Mouse (Mus musculus) embryonic stem cell, embryonic (primary cell): Measurements from ENCODE around the gene Hsd17b12.

ENCODE experiments used
- CTCF ChIA-PET, 4 experiments: fragments of 300-600 bp in 2 of 4; fragments of 350-600 bp in 2 of 4; sonication (Branson Sonifier 250); formaldehyde crosslinking; loops; one replicate each; lab custom pipeline; 2022; ENCODE audit warnings: inconsistent platforms in 2 of 4; lab: Charles Lee
- POLR2A ChIA-PET, 4 experiments: fragments of 300-600 bp in 2 of 4; fragments of 350-600 bp in 2 of 4; sonication (Branson Sonifier 250); formaldehyde crosslinking; loops; one replicate each; lab custom pipeline; 2022; ENCODE audit warnings: antibody characterized with exemption in 4 of 4, inconsistent platforms in 1 of 4; lab: Charles Lee

Gene Hsd17b12

DNA sequence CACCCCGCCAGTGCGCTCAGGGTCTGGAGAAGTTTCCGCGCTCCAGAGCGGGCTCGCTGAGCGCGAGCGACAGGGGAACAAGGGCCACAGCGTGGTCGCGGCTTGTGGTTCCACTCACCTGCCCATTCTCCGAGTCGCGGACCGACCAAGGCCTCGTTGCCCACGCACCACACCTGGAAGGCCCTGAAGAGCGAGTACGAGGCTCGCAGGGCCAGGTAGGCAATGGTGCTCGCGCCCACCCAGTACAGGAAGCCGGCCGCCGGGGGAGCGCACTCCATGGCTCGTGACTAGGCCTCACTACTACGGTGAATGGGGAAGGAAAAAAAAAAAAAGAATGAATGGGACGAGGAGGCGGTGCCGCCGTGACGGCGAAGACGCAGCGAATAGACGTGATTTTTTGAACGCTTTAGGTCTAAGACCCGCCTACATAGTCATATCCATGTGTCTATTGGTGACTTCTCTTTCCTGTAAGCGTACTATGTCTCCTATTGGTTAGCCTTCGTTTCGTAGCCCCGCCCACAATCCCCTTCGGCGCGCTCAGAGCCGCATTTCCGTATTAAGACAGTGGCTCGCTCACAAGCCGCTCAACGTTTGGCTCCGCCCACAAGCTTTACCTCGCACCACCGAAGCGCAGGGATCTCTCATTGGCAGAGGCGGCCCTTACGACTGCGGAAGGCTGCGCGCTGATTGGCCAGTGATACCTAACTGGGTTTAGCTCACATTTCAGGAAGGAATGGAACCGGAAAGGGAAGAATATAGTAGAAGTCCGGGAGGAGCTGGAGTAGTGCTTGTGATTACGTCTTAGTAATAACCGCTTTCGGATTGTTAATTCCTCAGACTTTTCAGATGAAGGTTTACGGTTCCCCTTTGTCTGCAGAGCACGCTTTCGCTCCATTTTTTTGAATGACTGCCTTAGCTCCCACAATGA is at the start of gene Hsd17b12:
Gene Hsd17b12 (minus strand): TSS at position 373 of the 928 bp plus-strand sequence.
- ChIA-PET CTCF (interaction anchor here in 3 of 4 experiments (0.6 to 1.1 kb wide), 7 partner anchors 87 to 334 kb away, joined by 3 to 10 read pairs (median 4); no protein-coding TSS in a partner anchor), POLR2A (interaction anchor here (0.5 to 3.3 kb wide), 90 partner anchors 8 to 1783 kb away, joined by 3 to 51 read pairs (median 4); partner anchors contain the start of genes Accs (in 1 of the 4), Accsl (in 1 of the 4), Api5 (in 1 of the 4) and Gm13889 (in 1 of the 4))

DNA sequence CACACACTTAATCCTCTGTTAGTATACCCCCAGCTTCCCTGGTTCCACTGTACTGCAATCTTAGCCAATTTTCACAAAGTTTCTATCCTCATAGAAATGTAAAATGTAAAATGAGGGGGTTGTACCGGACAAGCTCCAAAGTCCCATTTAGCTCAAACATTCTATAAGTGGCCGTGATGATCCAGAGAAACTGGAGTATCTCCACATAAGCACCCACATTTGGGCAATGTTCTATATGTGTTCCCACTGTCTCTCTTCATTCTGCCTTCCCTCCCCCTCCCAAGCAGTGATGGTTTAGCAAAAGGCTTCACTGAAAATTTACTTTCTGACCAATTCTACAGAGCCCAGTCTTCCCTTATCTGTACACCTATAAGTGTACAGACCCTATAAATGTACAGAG is 27.1 kb upstream of the Hsd17b12 start:
- POLR2A ChIA-PET: interaction anchor here in 2 of 4 experiments (0.6 to 1.7 kb wide), 5 partner anchors 13 to 222 kb away, joined by 3 to 6 read pairs (median 4); partner anchors contain the start of gene Hsd17b12 (in 2 of the 2)
- CTCF ChIA-PET: interaction anchor here in 1 of 4 experiments (0.8 kb wide), 1 partner anchor 203 kb away, joined by 4 read pairs; no protein-coding TSS in a partner anchor

DNA sequence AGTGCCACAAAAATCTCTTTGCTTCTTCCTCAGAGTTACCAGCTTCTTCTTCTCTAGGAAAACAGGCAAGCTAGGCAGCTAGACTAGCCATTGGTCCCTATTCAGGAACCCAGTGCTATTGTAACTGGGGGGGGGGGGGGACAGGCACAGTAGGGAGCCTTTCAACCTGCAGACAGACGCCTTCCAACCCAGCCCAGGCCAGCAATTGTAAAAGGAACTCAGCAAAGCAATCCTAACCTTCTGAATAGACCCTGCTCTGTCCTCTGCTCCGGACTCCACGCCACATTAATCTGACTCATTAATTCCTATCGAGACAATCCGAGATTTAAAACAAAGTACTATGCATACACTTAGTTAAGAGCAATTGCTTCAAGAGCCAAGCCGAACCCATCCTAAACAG is 26.4 kb upstream of the Hsd17b12 start:
- ChIA-PET POLR2A (interaction anchor here in 2 of 4 experiments (0.9 to 1.7 kb wide), 4 partner anchors 12 to 223 kb away, joined by 3 to 6 read pairs (median 4); partner anchors contain the start of gene Hsd17b12 (in 1 of the 2)), CTCF (interaction anchor here in 1 of 4 experiments (0.8 kb wide), 1 partner anchor 202 kb away, joined by 4 read pairs; no protein-coding TSS in a partner anchor)

DNA sequence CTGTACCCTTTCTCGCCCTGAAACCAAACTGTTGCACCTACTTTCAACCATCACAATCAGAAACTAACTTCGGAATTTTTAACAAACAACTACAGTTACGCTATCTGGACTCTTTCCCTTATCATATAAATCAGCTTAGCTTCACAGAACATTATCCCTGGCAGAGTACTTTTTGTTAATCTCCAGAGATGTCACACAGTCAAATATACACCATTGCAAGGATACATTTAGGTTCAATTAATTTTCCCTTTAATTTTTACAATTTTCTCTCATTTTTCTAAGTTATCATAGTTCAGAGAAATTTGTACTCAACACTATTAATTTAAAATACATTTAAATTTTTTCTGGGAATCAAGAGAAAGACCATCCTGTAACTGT is 21.3 kb upstream of the Hsd17b12 start:
- CTCF ChIA-PET: no interaction called here
- POLR2A ChIA-PET: interaction anchor here in 2 of 4 experiments (1.3 to 1.4 kb wide), 2 partner anchors 21 to 24 kb away, joined by 3 to 5 read pairs; partner anchors contain the start of gene Hsd17b12 (in 1 of the 2)

DNA sequence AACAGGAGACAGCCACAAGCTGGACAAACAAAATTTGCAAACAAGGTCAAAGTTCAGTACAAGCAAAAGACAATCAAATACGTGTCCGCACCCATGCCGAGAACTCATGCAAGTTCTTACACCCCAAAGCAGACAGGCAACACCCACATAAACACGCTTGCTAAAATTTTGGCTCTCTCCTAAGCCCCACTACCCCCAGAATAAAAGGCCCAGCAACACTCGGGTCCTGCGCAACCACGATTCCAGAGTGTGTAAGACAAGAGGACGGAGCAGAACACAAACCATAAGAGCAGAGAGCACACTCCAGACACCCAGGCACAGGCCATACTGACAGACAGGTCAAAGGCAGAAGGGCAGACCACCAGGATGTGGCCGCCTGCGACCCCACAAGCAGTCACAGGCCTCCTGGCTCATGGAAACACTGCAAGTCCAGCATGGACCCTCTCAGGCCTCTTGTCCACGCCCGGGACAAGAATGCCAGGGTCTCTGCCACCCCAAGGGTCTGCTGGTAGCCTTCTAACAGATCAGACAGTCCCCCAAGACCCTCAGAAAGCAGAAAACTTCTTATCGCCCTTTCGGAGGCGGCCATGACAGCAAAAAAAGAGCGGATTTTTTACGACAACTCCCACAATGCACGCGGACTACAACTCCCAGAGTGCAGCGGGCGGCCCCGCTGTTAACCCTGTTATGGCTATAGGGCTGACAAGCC is 20.7 kb upstream of the Hsd17b12 start:
- POLR2A ChIA-PET: interaction anchor here in 3 of 4 experiments (0.9 to 4.0 kb wide), 5 partner anchors 10 to 25 kb away, joined by 3 to 29 read pairs (median 3); partner anchors contain the start of gene Hsd17b12 (in 3 of the 3)
- CTCF ChIA-PET: no interaction called here

DNA sequence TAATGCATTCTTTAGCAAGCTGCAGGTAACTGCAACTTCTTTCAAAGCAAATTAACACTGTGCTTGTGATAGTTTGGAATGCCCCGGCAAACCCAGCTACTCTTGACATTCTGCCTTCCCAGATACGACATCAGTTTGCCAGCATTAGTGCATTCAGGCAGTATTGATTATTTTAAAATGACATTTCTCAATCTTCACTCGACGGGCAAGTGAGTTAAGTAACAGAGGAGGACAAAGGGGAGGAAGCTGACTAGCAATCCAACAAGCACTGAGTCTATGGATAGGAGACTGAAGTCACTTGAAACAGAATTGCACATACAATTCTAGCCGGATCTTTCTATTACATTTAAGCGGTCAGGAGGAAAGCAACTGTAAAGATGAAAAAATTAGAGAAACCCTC is 19.5 kb upstream of the Hsd17b12 start:
- ChIA-PET POLR2A (interaction anchor here in 2 of 4 experiments (0.9 to 4.0 kb wide), 2 partner anchors 19 kb away, joined by 3 to 29 read pairs; partner anchors contain the start of gene Hsd17b12 (in 2 of the 2)), CTCF (no interaction called here)

DNA sequence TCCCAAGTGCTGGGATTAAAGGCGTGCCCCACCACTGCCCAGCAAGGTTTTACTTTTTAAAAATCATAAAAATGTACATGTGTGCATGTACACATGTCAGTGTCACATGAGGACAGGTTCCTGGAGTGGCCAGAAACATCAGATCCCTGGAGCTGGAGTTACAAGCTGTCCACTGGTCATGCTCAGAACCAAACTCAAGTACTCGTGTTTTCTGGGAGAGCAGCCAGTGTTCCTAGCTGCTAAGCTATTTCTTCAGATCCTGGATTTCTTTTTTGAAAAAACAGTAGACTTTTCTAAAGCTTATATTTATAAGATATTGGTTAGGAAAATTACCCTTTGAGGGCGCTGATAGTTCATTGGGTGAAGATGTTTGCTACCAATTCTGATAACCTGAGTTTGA is 18.6 kb upstream of the Hsd17b12 start:
- ChIA-PET CTCF (no interaction called here), POLR2A (interaction anchor here in 2 of 4 experiments (4.0 to 5.9 kb wide), 2 partner anchors 18 kb away, joined by 29 to 31 read pairs; partner anchors contain the start of gene Hsd17b12 (in 2 of the 2))

DNA sequence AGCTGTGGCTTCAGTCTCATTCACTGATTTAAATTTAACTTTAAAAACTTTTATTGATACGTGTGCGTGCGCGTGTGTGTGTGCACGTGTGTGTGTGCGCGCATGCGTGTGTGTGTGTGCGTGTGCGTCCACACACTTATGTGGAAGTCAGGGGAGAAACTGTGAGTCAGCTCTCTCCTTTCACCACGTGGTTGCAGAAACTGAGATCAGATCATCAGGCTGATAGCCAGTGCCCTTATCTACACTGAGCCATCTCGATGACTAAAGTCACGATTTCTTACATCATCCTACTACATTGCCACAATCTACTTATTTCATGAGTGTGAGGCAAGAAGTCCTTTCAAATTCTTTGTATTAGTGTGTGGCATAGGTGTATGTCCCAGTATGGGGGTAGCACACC is 15.8 kb upstream of the Hsd17b12 start:
- POLR2A ChIA-PET: interaction anchor here in 2 of 4 experiments (0.6 to 7.6 kb wide), 4 partner anchors 15 to 74 kb away, joined by 3 to 51 read pairs (median 18); partner anchors contain the start of gene Hsd17b12 (in 2 of the 2)
- CTCF ChIA-PET: no interaction called here

DNA sequence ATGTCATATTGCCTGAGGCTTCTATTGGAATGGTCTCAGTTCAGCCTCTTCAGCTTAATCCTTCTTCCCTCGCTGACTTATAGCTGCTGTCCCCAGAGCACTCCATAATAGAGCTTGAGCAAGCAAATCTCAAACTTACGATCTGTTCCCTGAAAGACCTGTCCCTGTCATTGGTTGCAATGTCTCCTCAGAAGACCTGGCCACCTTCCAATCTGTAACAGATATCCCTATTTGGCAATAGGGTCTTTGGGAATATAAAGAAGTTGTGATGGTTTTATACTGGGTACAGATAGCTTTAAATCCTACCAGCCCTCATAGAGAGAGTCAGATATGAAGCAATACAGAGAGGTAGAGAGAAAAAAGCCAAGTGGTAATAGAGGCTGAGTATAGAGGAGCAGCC is 5.4 kb upstream of the Hsd17b12 start:
- CTCF ChIA-PET: interaction anchor here in 1 of 4 experiments (1.0 kb wide), 1 partner anchor 108 kb away, joined by 3 read pairs; no protein-coding TSS in a partner anchor

DNA sequence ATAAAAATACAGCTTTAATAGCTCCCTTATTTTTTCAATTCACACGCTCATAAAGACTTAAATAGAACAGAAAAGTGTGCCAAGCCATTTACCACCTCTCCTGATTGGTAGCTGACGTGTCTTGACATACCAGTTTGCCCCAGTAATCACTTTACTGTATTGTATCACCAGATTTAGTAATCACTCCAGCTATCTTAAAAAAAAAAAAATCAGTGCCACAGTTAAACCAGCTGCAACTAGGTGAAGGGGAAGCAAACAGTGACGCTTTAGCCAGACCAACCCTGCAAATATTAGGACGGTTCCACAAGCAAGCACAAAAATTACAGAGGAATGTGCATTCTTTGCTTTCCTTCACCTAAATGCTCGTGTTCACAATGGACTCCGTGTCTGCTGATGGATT is 4.4 kb upstream of the Hsd17b12 start:
- CTCF ChIA-PET: interaction anchor here in 1 of 4 experiments (1.0 kb wide), 1 partner anchor 107 kb away, joined by 3 read pairs; no protein-coding TSS in a partner anchor

More for the DNA sequence above, 5.4 kb upstream of the Hsd17b12 start:
- POLR2A ChIA-PET: interaction anchor here in 2 of 4 experiments (0.5 to 2.6 kb wide), 5 partner anchors 8 to 253 kb away, joined by 3 to 8 read pairs (median 3); no protein-coding TSS in a partner anchor

DNA sequence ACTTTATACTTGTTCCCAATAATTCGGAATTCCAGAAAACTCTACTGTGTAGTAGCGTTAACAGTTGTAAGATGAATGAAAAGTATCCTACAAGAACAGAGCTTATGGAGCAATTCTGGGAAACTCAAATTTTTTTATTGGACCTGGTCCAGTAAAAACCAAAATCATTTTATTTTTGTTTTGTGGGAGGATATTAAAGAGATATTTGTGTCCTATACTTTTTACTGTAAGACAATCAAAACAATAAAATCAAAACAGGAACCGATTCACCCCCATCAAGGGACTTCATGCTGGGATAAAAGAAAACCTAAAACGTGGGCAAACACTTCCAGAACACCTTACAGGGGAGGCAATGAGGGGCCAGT is 738 bp upstream of the Hsd17b12 start:
- ChIA-PET POLR2A (interaction anchor here (0.6 to 3.3 kb wide), 84 partner anchors 9 to 1783 kb away, joined by 3 to 51 read pairs (median 4); partner anchors contain the start of genes Accs (in 1 of the 4), Accsl (in 1 of the 4), Api5 (in 1 of the 4) and Gm13889 (in 1 of the 4)), CTCF (interaction anchor here in 3 of 4 experiments (0.6 to 1.1 kb wide), 7 partner anchors 83 to 335 kb away, joined by 3 to 10 read pairs (median 4); no protein-coding TSS in a partner anchor)

More for the DNA sequence above, 4.4 kb upstream of the Hsd17b12 start:
- POLR2A ChIA-PET: interaction anchor here in 2 of 4 experiments (1.2 to 2.6 kb wide), 3 partner anchors 8 to 9 kb away, joined by 4 to 8 read pairs (median 4); no protein-coding TSS in a partner anchor

DNA sequence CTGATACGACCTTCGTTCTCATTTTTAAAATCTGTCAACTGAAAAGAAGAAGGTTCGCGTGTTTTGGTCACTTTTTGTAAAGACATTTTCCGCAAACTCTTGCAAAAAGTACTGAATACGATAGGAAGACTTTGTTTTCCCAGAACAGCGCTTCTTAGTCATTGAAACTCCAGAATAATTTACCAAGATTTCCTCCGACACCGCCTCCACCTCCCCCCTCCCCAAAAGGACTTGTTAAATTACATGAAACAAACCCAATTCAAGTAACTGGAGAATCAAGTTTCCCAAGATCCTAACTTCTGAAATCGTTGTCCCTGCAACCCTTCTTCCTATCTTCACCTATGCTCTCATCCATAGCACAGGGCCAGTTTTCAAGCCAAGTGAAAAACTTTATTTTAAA is 713 bp downstream of the Hsd17b12 start:
- ChIA-PET POLR2A (no interaction called here), CTCF (no interaction called here)

DNA sequence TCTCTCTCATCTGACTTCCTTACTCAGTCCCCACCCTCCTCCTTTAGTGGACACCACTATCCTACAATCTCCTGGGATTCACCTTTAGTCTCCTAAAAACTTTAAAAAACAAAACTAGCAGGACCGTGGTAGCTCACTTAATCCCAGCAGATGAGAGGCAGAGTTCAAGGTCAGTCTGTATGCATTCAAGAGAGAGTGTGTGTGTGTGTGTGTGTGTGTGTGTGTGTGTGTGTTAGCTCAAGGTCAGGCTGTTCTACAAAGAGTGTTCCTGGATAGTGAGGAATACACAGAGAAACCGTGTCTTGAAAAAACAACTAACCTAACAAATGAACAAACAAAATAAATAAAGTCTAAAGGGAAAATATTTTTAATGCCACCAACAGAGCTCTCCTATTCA is 12.6 kb downstream of the Hsd17b12 start:
- ChIA-PET CTCF (interaction anchor here in 2 of 4 experiments (0.5 to 0.7 kb wide), 2 partner anchors 21 to 43 kb away, joined by 4 to 5 read pairs; no protein-coding TSS in a partner anchor), POLR2A (interaction anchor here in 3 of 4 experiments (0.7 to 5.2 kb wide), 12 partner anchors 8 to 689 kb away, joined by 3 to 32 read pairs (median 4); partner anchors contain the start of gene Hsd17b12 (in 2 of the 3))

DNA sequence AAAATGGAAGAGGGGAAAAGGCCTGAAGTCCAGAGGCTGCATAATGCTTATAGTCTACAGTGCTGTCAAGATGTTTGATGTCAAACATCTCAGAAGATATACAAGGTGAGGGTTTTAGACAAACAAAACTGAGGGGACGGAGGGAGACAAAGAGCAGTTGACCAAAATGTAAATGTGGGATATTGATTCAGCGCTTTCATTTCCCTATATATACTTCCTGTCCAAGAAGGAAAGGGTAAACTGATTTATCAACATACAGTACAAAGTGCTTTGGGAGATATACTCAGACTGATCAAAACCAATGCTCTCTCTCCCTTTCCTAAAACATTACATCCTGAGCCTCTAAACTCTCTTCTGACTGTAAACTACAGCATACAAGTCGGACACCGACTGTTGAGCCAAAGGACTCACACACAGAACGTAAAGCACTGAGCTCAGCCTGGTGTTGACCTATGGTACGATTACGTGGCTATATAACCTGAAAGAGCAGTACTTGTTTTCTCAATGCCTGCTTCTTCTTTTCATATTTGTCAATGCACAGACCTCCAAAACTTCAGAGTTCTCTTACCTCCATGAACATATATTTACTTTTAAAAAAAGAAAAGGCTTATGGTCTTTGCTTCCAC is 13.1 kb downstream of the Hsd17b12 start:
- CTCF ChIA-PET: interaction anchor here in 1 of 4 experiments (0.7 kb wide), 1 partner anchor 42 kb away, joined by 4 read pairs; no protein-coding TSS in a partner anchor

DNA sequence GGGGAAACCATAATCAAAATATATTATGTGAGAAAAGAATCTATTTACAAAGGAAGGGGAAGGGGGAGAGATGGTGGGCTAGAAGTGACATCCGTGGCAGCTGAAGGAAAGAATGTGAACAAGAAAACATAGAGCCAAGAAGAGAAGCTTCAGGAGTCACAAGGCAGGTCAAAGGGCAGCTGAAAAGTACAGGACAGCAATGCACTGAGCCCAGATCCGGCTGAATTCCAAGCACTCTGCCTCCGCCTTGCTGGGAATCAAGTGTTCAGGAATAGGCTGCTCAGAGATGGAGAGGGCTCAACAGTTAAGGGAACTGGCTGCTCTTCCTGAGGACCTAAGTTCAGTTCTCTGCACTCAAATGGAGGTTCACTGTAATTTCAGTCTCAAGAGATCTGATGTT is 16.5 kb downstream of the Hsd17b12 start:
- CTCF ChIA-PET: no interaction called here
- POLR2A ChIA-PET: interaction anchor here in 3 of 4 experiments (1.0 to 5.2 kb wide), 5 partner anchors 8 to 17 kb away, joined by 3 to 32 read pairs (median 4); partner anchors contain the start of gene Hsd17b12 (in 2 of the 3)

More for the DNA sequence above, 13.1 kb downstream of the Hsd17b12 start:
- POLR2A ChIA-PET: interaction anchor here in 2 of 4 experiments (0.7 to 5.2 kb wide), 10 partner anchors 8 to 373 kb away, joined by 3 to 32 read pairs (median 4); partner anchors contain the start of gene Hsd17b12 (in 2 of the 2)
